Mouse (Mus musculus) forebrain, embryonic 10.5 days (tissue): ENCODE results near the gene Gm19345. TPM values are rescaled to one million over a fixed set of nuclear protein-coding genes. Genes with fewer than 3 reads are reported as not detected.

Experiments
- DNase-seq: peaks from one replicate; pipeline ENCODE4 v3.0.0-alpha.2; 2017; ENCODE audit warnings: low spot score; ENCODE audit errors: extremely low spot score
- H3K27ac ChIP-seq: fragments of 300-500 bp; sonication (generic); 2 replicates; pipeline ENCODE4 v1.5.1; 2016; ENCODE audit warnings: mild to moderate bottlenecking
- H3K27me3 ChIP-seq: fragments of 300-500 bp; sonication (generic); 2 replicates; pipeline ENCODE4 v1.6.1; 2016; ENCODE audit warnings: mild to moderate bottlenecking; ENCODE audit not compliant: poor library complexity, severe bottlenecking
- H3K36me3 ChIP-seq: fragments of 300-500 bp; sonication (generic); replicated peaks from 2 replicates; pipeline ENCODE4 v1.6.1; 2016; ENCODE audit warnings: mild to moderate bottlenecking, moderate library complexity
- H3K4me1 ChIP-seq: fragments of 300-500 bp; sonication (generic); 2 replicates; pipeline ENCODE4 v1.6.1; 2016
- H3K4me3 ChIP-seq: fragments of 300-500 bp; sonication (generic); 2 replicates; pipeline ENCODE4 v1.5.1; 2016; ENCODE audit warnings: mild to moderate bottlenecking, moderate library complexity
- H3K9me3 ChIP-seq: fragments of 300-500 bp; sonication (generic); 2 replicates; pipeline ENCODE4 v1.6.1; 2016; ENCODE audit warnings: mild to moderate bottlenecking, moderate library complexity
- WGBS: fragments of 180-500 bp; shearing (Covaris S2); methylation state at CpG from one replicate; pipeline ENCODE4 v1.1.7; 2016; 5-methylcytosine and 5-hydroxymethylcytosine counted together
- polyA plus RNA-seq: library from polyadenylated mRNA; unstranded; fragments of >200 nt; fragmentation: Nextera tagmentation; extraction: Ambion mirVana; gene quantifications from 2 replicates; pipeline ENCODE4 v1.2.1, GENCODE M21; 2016

Gm19345 gene
- polyA plus RNA-seq, 1 experiment from 2014 or later = not detected

DNA sequence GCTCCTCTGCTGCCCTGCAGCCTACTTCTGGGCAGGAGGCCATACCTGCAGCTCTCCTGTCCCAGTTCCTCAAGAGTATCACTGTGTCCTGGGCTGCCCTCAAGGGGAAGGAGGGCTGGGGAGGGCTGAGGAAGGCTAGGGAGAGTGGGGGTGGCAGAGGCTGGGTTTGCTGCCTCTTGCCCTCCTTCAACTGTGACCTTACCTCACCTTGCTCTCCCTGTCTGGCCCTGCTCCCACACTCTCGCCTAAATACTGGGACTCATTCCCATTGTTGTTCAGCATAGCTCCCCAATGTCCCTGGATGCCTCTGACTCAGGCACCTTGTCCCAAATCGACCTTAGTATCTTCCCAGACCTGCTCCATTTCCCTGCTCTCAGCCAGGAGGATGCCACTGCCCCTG is 12.4 kb downstream of the Gm19345 start:
- H3K36me3 ChIP-seq = no peaks in the 10 kb centered on the region
- H3K9me3 ChIP-seq = peaks cover 12% of the 10 kb centered on the region
- no peak overlapping the region for H3K27ac ChIP-seq
- no peaks in the 10 kb centered on the region for H3K27me3 ChIP-seq
- no peak overlapping the region for H3K4me3 ChIP-seq
- no peak for DNase-seq
- WGBS = 29% methylated on average over 2 of the region's 2 CpGs
- H3K4me1 ChIP-seq = no peaks in the 10 kb centered on the region

DNA sequence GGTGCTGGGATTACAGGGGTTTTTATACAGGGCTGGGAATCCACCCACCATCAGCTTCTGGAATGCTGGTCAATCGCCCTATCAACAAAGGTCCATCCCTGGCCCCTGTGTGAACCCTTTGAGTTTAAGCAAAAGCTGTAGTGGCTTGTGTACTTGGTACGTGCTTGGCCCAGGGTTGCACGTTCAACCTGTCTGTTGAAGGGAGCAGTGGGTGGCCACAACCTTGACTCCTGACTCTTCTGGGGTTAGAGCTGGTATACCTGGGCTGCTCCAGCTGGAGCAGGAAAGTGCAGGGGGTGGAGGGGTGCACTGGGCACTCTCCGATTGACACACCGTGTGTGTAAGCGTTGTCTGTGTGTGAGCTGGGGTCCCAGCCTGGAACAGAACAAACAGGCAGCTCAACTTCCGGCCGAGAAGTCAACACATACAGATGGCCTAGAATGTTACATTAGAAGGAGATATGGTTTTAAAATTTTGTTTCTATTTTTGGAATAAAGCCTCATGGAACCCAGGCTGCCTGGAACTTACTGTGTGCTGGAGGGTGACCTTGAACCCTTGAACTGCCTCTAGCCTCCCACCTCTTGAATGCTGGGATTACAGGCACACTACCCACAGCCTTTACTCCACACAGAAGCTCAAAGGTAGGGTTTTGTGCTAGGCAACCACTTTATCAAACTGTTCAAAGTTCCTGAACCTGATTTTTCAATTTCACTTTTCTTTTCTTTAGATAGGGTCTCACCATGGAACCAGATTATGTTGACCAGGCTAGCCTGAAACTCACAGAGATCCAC is 13.6 kb downstream of the Gm19345 start:
- DNase-seq = no peak
- WGBS = 84% methylated on average over 8 of the region's 8 CpGs
- H3K36me3 ChIP-seq = no peaks in the 10 kb centered on the region
- no peaks in the 10 kb centered on the region for H3K4me1 ChIP-seq
- H3K27ac ChIP-seq = no peak overlapping the region
- no peaks in the 10 kb centered on the region for H3K27me3 ChIP-seq
- peaks cover 12% of the 10 kb centered on the region for H3K9me3 ChIP-seq
- no peak overlapping the region for H3K4me3 ChIP-seq

DNA sequence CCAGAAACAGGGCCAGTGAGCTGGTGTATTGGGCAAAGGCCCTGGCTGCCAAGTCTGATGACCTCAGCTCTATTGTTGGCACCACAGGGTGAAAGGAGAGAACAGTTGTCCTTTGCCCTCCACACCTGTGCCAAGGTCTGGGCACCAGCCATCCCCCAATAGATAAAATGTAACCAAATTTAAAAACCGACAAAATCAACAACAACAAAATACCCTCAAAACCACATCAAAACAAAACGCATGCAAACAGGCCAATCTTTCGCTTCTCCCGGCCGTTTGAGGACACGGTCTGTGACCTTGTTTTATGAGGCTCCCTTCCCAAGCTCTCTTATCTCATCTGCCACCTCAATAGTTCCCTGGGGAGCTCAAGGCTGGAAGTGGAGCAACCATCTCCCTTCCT is 14.7 kb downstream of the Gm19345 start:
- Histone ChIP-seq H3K27ac (no peak overlapping the region), H3K4me1 (no peaks in the 10 kb centered on the region), H3K27me3 (no peaks in the 10 kb centered on the region), H3K9me3 (peaks cover 7% of the 10 kb centered on the region), H3K4me3 (no peak overlapping the region), H3K36me3 (no peaks in the 10 kb centered on the region)
- DNase-seq = no peak
- 90% methylated on average over 6 of the region's 6 CpGs for WGBS

DNA sequence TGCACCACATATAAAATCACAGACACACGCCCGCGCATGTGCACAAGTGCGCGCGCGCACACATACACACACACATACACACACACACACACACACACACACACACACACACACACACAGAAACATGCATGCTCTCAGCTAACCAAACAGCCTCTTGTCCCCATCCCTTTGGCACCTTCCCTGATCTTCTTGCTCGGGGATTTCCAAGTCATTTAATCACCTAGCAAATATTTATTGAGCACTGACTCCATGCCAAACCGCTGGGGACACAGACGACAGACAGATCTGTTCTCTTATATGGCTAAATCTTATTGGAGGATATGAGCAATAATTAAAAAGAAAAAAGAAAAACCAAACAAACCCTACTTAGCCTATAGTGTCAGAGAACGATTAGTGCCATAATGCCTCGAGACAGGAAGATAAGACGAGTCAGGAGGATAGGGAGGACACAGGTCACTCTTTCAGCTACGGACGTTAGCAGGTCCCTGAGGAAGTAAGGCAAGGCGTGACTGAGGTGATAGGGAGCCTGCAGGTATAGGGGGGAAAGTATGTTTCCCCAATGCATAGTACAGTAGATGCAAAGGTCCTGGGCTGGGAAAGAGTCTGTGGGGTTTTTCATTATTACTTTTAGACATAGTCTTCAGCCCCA is 16.1 kb downstream of the Gm19345 start:
- H3K4me3 ChIP-seq = no peak overlapping the region
- 90% methylated on average over 16 of the region's 16 CpGs for WGBS

DNA sequence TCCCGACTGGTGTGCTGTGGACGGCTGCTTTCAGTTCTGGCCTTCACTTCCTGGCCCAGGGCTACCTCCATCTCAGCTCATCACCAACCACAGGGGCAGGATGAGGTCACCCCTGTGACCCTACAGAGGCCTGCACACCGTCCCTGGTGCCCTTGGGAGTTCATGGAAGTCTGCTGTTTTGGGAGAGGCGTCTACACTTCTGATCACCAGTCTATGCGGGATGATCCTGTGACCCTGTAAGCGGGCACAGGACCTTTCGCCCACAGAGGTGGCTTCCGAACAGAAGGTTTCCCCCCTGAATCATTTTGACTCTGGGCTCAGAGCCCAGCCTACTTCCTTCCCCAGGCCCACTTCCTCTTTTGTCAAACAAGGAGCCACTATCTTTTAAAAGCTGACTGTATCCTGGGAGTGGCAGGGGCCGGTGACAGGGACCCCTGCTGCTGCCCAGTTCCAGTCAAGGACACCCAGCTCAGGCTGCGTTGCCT is 19.4 kb downstream of the Gm19345 start:
- H3K9me3 ChIP-seq = peaks cover 12% of the 10 kb centered on the region
- no peak overlapping the region for H3K27ac ChIP-seq
- H3K27me3 ChIP-seq = no peaks in the 10 kb centered on the region
- no peak for DNase-seq
- no peaks in the 10 kb centered on the region for H3K36me3 ChIP-seq
- 67% methylated on average over 10 of the region's 10 CpGs for WGBS
- no peaks in the 10 kb centered on the region for H3K4me1 ChIP-seq
- no peak overlapping the region for H3K4me3 ChIP-seq

More for the DNA sequence above, 16.1 kb downstream of the Gm19345 start:
- Histone ChIP-seq H3K9me3 (peaks cover 7% of the 10 kb centered on the region), H3K27ac (no peak overlapping the region), H3K4me1 (no peaks in the 10 kb centered on the region), H3K36me3 (no peaks in the 10 kb centered on the region), H3K27me3 (no peaks in the 10 kb centered on the region)
- no peak for DNase-seq

DNA sequence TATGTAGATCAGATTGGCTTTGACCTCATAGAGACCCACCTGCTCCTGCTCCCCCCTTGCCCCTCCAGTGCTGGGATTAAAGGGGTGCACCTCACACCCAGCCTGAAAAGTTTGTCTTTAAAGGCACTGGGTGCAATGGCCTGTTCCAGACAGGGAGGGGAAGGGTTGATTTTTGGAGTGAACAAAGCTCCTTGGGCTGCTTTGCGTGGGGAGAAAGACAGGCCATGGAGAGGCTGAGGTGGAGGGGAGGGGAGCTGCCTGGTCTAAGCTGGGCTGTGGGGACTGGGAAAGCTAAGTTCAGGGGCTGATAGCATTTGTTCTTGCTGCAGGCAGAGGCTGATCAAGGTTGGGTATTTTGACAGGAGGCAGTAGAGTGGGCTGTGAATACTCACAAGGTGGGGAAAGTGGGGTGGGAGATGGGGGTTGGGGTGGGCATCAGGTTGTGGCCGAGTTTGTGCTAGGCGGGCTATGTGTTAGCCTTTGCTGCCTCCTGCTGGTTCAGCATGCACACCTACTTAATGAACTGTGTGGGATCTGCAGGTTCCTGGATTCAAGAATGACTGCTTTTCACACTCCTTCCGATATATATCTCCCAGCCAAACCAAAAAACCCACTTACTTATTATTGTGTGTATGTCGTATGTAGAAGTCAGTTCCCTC is 20.3 kb downstream of the Gm19345 start:
- 50% methylated on average over 5 of the region's 5 CpGs for WGBS
- DNase-seq = no peak
- Histone ChIP-seq H3K4me1 (no peaks in the 10 kb centered on the region), H3K36me3 (no peaks in the 10 kb centered on the region), H3K27me3 (no peaks in the 10 kb centered on the region), H3K27ac (no peak overlapping the region), H3K4me3 (no peak overlapping the region), H3K9me3 (peaks cover 8% of the 10 kb centered on the region; the same call in 1 of the 2 replicates)

DNA sequence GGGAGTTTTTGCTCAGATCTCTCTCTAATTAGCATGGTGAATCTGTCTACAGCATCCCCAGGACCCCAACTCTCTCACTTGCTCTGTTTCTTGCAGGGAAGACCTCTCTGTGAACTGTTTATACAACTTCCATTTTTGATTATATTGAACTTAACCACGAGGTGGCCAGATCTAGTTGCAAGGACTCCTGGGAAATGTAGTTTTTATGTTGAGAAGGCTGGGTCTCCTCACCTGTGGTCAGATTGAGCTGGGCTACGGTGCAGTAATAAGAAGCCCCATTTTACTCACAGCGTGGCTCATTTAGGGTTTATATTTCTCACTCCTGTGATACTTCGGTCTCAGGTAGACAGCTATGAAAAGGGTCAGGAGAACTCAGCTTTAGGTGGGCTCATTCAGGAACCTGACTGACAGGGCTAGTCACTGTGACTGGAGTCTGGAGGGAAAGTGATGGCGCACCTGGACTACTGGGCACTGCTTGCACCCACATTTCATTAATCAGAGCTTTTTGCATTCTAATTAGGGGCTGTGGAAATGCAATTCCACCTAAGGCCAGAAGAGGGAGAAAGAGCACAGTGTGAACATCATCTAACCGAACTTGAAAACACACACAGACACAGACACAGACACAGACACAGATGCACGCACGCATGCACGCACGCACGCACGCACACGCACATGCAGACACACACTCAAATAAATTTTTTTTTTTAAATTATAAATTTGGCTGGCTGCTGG is 24.3 kb downstream of the Gm19345 start:
- H3K4me3 ChIP-seq = no peak overlapping the region
- no peak for DNase-seq
- H3K27ac ChIP-seq = no peak overlapping the region
- no peaks in the 10 kb centered on the region for H3K36me3 ChIP-seq
- 58% methylated on average over 13 of the region's 13 CpGs for WGBS
- no peaks in the 10 kb centered on the region for H3K27me3 ChIP-seq
- H3K9me3 ChIP-seq = peaks cover 6% of the 10 kb centered on the region; the same call in 1 of the 2 replicates
- H3K4me1 ChIP-seq = no peaks in the 10 kb centered on the region

DNA sequence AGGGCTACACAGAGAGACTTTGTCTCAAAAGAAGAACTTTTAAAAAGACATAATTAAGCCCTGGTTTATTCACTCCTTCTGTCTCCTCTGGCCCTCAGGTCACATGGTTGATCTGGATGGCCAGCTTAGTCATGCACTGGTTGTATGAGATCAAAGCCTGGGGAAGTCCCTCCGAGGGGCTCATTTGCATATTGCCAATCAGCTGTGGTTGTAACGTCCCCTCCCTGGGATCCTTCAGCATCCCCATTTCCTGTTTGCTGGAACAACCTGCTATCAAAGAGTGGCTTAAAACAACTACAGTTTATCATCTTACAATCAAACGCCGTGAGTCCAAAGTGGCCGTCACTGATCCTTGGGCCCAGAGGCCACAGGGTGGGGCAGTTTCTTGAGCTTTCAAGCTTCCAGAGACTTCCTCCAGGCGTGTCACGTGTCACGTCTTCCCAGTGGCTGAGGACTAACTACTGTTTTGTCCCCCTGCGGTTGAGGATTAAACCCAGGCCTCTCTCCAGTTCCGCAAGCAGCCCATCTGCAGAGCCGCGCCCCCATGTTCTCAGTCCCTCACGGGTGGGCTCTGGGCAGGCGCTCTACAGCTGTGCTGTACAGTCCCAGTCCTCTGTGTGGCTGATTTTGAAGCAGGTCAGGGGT is 25.1 kb downstream of the Gm19345 start:
- H3K4me3 ChIP-seq = no peak overlapping the region
- 66% methylated on average over 14 of the region's 14 CpGs for WGBS
- no peaks in the 10 kb centered on the region for H3K4me1 ChIP-seq
- DNase-seq = no peak
- no peaks in the 10 kb centered on the region for H3K27me3 ChIP-seq
- no peak overlapping the region for H3K27ac ChIP-seq
- H3K36me3 ChIP-seq = no peaks in the 10 kb centered on the region
- peaks cover 11% of the 10 kb centered on the region; the same call in 1 of the 2 replicates for H3K9me3 ChIP-seq

DNA sequence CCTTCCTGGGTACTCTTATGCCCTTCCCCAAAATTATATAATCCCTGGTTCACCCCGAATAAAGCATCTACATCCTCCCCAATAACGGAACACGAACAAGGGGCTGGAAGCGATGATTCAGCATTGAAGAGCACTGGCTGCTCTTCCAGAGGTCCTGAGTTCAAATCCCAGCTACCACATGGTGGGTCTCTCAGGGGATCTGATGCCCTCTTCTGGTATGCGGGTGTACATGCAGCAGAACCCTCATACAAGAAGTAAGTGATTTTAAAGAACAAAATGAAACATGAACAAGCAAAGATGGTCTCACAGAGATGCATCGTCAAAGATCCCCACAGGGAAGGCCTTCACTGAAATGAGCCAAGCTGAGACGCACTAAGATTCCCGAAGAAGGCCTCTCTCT is 29.0 kb downstream of the Gm19345 start:
- H3K27me3 ChIP-seq = no peaks in the 10 kb centered on the region
- H3K9me3 ChIP-seq = peaks cover 35% of the 10 kb centered on the region
- H3K4me1 ChIP-seq = no peaks in the 10 kb centered on the region
- WGBS = 80% methylated on average over 8 of the region's 8 CpGs
- DNase-seq = no peak
- H3K36me3 ChIP-seq = no peaks in the 10 kb centered on the region
- H3K4me3 ChIP-seq = no peak overlapping the region
- H3K27ac ChIP-seq = no peak overlapping the region

DNA sequence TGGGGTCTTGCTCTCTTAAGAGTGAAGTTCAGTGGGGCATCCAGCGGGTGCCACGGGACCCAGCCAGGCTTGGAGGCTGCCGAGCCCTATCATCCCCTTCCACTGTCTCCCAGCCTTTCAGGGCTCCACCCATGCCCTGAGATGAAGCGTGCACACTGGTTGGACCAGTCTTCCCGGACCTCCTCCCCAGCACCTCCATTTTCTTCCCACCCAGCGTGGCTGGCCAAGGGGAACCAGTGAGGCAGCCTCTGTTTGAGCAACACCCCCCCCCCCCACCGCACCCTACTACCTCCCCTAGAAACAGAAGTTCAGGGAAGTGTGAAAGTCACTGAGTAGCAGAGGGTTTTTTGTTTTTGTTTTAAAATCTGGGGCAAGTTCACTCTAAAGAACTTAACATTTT is 36.0 kb downstream of the Gm19345 start, which contains the start of gene Ceacam19:
Gene Ceacam19, minus strand, starts transcription at position 117 of the 400 bp plus-strand sequence.
- Histone ChIP-seq H3K27me3 (no peaks in the 10 kb centered on the region), H3K36me3 (no peaks in the 10 kb centered on the region), H3K27ac (no peak within 1 kb of the TSS), H3K4me1 (no peaks in the 10 kb centered on the region), H3K9me3 (peaks cover 47% of the 10 kb centered on the region), H3K4me3 (no peak within 1 kb of the TSS)
- 81% methylated on average over 7 of the region's 7 CpGs for WGBS
- no peak for DNase-seq

DNA sequence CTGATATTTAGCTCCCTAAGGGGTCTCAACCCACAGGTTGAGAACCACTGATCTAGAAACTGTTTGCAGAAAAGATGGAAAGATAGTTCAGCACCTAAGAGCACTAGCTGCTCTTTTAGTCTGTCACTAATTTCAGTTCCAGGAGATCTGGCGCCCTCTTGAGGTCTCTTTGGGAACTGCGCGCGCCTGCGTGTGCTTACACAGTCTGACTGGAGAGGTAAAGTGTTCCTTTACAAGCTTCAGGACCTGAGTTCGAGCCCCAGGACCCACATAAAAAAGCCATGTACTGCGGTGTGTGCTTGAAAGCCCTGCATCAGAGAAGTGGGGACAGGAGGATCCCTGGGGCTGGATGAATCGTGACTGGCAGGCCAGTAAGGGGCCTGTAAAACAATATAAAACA is 38.1 kb downstream of the Gm19345 start:
- DNase-seq = peak; percentile 27
- 53% methylated on average over 8 of the region's 8 CpGs for WGBS
- Histone ChIP-seq H3K36me3 (no peaks in the 10 kb centered on the region), H3K4me3 (no peak overlapping the region), H3K27ac (no peak overlapping the region), H3K27me3 (no peaks in the 10 kb centered on the region), H3K9me3 (peaks cover 34% of the 10 kb centered on the region), H3K4me1 (no peaks in the 10 kb centered on the region)
